Mouse (Mus musculus) adrenal gland, postnatal 36 days (tissue): Measurements from ENCODE around the gene Gm37240. TPM values are rescaled to one million over a fixed set of nuclear protein-coding genes. Genes with fewer than 3 reads are reported as not detected.

Experiments
- DNase-seq, 2 experiments: peaks; one replicate each; pipeline ENCODE4 v3.0.0; 2021; ENCODE audit warnings: mixed read lengths in 1 of 2
- total RNA-seq, 2 experiments: library from RNA; stranded (reverse); gene quantifications; 2 replicates each; pipeline ENCODE4 v1.2.3; 2021

Gm37240 gene
- total RNA-seq, 2 experiments from 2014 or later, result 2.5 to 4.5 TPM

DNA sequence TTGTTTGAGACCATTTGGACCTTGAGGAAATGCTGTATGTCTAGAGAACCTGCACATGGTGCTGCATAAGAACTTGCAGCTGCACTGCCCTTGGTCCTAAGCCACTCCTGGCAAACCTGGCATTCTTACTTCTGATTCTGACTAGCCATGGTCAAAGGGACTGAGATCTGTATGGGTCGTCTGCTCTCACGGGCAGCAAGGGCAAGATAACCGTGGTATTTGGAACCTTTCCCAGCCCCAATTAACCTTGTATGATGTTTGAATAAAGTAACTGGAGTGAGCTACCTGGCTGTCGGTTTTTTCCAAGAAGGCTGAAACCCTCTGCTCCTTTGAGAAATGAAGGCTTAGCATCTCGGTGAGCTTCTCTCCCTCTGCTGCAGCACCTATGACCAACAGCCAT, 8.4 kb downstream of the Gm37240 start:
- no peak for DNase-seq

DNA sequence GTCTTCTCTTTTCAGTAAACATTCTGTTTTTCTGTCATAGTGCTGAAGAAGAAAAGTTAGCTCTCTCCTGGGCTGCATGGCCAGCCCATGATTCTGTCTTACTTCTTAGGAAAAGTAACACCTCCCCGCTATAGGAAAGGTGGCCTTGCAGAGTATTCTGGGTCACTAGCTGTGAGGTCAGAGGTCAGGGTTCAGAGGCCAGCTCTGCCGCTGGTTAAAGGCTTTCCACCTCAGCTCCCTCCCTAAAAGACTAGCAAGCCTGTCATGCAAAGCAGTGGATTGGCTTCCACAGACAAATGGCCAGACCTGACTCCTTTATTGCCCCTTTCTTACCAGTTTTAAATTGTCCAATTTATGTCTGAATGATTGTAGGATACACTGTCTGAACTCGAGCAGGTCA, 23.3 kb downstream of the Gm37240 start:
- no peak for DNase-seq

DNA sequence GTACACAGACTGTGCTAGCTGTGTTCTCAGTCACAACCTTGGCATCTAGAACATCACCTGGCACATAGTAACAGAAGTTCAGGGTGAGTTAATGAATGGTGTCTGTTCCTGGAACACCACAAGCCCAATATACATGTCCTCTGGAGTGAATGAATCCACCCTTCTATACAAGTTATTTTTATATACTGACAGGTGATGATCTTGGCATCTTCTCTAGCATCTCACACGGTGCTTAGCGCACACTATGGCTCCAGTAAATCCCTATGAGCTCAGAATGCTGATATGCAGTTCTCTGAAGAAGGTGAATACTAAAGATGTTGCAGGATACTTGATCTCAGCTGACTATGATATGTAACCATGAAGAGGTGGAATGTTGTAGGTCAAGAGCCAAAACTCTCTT, 24.4 kb downstream of the Gm37240 start:
- no peak for DNase-seq

DNA sequence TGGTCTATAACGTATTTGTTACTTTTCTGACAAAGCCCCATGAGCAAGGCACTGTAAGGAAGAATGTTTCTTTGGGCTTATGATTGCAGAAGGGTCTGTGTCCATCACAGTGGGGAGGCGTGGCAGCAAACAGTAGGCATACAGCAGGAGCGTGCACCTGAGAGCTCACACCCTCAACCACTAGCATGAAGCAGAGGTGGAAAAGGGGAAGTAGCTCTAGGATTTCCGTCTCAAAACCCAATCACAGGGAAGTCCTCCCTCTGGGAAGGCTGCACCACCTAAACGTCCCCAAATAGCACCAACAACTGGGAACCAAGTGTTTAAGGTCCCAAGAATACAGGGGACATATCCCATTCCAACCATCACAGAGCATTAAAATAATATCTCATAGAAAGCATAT, 26.3 kb downstream of the Gm37240 start:
- DNase-seq, result no peak

DNA sequence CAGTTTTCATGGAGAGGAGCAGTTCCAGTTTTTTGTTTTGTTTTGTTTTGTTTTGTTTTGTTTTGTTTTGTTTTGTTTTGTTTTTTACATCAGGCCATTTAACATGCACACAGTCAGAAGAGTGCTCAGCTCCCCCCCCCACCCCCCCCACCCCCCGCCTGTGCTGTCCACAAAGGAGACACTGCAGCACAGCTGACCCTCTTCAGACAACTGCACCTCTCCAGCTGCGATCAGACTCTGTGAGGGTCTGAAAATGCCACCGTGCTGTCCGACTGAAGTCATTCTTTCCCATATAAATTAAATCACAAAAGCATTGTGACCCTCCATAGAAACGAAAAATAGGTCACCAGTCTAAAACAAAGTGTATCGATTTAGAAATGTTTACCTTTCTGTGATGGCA, 28.0 kb downstream of the Gm37240 start:
- no peak for DNase-seq

DNA sequence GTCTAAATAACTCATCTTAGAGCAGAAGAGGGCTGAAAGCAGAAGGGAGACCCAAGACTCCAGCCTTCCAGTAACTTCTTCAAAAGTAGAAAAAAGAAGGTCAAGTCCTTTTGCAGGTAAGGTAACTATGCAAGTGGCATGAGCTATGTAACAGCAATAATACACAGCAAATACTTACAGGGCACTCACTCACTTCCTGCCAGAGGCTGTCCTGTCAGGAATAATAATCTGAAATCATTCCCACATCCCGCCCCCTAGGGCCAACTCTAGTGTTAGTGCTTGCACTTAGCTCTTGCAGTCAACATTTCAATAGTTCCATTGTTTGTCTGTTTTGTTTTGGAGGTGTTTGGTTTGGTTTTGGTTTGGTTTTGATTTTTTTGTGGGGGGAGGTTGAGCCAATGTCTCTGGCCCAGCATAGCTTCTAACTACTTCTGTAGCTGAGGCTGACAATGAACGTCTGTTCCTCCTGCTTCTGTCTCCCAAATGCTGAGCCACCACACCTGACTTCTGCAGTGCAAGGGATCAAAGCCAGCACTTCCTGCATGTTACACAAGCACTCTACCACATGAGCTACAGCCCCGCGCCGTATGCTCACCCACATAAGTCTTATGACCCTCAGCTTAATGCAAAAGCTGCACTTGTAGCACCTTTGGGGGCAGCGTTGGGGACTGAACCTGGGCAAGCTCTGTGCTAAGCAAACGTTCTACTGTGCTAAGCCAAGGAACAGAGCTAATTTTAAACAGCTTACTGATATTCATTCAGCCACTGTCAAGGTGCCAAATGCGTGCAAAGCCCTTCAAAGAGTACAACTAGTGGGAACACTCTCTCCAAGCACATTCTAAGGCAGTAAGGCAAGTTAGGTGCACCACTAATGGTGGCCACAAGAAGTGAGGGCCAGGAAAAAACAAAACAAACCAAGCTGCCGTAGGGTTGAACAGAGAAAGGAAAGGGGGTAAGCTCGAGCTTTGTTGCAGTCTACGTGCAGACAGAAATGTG, 28.9 kb downstream of the Gm37240 start:
- no peak for DNase-seq

DNA sequence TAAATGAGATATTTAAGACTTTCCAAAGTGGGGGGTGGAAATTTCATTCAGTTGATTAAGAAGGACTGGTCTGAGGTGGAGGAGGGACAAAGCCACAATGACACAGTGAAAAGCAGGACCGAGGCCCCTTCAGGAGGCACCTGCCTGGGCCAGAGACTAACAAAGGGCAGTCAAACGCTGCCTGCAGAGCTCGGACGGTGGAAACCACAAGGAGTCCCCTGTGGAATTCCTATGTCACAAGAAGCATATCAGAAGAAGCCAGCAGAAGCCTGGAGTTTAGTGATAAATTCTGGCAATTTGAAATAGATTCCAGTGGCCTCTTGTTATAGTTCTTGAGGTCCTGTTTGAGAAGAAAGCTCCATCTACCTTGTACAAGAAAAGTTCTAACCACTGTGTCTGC, 30.2 kb downstream of the Gm37240 start:
- DNase-seq, result no peak

DNA sequence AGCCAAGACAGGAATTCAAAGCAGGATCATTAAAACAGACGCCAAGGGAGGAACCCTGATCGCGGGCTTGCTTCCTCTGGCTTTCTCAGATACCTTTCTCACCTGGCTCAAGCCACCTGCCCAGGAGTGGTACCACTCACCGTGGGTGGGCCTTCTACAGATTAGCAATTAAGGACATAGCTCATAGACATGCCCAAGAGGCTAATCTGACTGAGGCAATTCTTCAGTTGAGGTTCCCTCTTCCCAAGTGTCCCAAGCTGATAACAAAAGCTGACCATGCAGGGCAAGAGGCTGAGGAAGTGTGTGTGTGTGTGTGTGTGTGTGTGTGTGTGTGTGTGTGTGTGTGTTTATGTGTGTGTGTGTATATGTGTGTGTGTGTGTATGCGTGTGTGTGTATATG, 31.4 kb downstream of the Gm37240 start:
- no peak for DNase-seq

DNA sequence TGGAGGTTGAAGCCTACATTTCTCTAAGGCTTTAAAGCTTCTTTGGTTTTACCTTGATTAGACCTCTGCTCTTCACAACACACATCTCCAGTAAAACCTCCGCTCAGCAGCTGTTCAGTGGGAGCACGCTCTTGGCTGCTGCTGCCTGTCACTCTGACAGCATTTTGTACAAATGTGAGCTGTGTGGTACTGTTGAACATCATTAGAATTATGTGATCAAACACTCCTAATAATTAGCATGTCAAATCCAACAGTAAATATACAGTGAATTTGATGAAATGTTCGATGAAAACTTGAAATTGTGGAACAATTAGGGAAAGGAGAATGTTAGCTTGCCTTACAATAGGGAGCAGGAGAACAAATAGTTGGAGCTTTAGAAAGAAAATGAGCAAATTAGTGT, 32.3 kb downstream of the Gm37240 start:
- no peak for DNase-seq

DNA sequence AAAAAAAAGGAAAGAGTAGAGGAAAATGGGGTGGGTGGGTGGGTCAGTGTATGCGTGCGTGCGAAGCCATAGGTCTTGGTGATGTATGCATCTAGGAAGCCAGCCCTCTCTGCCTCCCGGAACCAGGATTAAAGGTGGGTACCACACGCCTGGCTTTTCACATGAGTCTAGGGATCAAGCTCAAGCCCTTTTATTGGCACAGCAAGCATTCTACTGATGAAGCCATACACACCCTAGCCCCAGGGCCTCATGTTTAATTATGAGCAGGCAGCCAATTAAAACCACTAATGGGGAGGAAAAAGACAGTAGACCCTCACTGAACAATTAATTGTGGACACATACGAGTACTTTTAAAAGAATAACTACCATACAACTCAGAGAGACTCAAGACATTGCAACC, 33.2 kb downstream of the Gm37240 start:
- no peak for DNase-seq

DNA sequence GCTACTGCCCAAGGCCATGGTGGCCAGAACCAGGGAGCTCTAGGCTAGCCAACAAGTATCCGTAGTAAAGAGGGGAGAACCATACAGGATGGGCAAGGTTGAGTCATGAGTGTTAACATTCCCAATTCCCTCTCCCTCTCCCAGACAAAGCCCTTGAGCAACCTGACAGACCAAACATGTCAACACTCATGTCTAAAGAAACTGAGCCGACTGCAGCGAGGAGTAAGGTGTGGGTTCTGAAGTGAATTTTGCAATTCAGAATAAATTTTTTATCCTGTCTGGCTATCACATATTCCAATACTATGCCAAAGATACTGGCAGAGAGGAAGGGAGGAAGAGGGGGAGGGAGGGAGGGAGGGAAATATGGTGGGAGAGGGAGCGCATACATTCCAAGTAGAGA, 33.6 kb downstream of the Gm37240 start:
- no peak for DNase-seq

DNA sequence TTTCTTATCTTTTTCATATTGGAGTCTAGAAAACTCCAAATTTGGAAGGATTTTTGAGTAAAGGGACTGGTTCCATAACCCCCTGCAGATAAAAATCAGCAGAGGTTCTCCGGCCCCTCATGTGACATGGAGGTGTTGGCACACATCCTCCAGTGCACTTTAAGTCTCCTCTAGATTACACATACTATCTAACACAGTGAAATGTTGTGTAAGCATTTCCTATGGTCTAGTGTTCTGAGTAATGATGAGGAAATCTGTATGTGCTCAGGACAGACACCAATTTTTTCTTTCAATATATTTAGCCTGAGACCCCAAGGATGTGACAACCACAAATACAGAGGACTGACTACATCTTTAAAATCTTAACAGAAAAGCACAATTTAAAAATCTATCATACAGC, 37.2 kb downstream of the Gm37240 start:
- DNase-seq, result no peak

DNA sequence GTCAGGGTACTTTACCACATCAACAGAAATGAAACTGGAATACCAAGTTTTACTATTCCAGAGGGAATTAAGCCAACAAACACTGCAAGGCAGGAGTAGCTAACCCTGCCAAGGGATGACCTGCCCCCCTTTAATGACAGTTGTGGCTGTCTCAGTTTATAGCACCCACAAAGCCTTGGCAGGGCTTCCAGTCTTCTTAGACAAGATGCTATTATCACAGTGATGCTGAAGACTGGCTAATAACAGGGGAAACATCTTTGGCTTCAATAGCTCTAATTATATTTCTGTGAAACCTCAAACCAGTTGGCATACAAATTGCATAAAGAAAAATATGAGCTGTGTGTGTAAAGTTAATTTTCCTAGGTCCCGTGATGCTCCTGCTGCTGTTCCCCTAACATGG, 41.0 kb downstream of the Gm37240 start:
- DNase-seq, result no peak

DNA sequence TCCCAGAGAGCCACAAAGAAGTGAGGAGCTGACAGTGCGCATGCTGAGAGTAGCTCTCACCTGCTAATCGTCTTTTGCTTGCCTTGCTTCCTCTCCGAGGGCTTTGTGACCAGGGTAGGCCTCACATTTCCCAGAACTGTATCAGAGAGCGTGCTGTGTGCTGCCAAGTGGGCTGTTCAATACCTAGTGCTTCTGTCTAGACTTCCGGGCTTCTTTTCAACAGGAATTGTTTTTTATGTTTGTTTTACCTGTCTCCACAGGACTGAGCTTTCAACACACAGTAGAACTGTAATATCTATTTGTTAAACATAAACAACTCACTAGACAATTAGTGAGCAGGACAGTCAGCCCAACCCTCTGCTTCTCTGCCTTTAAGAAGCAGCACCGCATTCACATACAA, 42.0 kb downstream of the Gm37240 start:
- DNase-seq, result no peak

DNA sequence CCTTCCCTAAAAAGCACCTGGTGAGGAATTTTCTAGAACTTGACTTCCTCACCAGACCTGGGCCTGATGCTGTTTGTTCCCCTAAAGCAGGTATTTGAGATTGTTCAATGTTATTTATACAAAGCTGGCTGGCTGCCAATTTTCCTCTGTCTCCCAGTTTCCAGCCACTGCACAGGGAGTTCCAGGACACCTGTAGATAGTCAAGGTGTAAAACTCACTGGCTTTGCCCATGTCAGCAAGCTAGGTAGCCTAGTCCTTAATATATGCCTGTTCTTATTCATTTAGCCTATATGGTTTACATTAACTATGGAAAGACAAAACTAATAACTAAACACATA, 44.5 kb downstream of the Gm37240 start:
- peak in 1 of 2 experiments; percentile 9 for DNase-seq

DNA sequence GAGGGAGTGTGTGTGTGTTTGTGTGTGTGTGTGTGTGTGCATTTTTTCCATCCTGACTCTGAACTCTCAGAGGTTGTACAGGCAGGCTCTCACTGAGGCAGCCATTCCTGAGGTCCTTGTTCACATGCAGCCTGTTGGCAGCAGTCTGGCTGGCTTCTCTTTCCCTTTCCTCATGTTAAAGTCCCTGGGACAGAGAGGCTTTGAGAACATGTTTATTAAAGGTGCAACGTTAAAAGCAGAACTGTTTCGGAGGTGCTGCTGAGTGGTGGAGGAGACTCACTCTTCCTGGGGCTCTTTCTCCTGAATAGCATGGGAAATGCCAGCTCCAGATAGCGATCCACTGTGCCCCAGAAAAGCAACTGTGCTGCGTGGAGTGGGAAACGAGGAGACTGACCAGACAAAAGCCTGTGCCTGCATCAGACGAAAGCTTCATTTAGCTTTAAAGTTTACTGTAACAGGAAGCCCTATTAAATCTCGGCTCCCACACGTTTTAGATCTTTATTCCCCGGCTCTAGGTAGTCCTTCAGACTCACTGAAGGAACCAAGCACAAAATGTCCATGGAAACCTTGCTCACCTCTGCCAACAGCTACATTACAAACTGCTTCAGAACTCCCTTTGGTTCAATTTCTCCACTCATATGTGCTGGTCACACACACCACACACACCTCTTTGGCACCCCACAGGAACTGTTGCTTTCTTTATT, 45.0 kb downstream of the Gm37240 start:
- DNase-seq, result no peak

DNA sequence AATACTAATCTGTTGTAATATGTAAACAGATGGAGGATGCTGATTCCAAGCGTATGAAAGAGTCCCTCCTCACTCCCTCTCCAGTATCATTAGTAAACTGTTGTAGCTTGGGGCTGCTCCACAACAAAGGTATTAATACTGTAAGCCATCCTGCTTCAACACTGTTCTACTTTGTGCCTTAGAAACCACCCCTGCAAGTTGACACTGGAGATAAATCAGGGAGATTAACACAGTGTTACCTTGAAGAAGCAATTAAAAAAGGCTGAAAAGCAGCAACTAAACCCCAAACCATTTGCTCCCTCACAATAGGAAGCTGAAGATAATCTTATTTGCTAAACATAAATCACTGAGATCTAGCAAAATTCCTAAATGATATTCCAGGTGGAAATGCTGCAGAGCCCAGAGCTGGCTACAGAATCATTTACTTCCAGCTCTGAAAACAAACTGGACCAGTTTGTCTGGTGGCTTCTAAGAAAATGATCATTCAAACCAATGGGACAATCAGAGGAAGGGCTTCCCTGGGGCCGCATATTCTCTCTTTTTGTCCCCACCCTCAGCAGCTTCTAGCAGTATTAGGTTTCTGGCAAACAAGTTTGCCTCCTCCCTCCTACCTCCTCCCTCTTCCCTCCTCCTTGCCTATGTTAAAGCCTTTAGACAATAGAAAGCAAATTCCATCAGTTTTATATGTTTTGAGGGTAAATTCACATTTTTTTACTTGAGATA, 45.7 kb downstream of the Gm37240 start:
- no peak for DNase-seq

DNA sequence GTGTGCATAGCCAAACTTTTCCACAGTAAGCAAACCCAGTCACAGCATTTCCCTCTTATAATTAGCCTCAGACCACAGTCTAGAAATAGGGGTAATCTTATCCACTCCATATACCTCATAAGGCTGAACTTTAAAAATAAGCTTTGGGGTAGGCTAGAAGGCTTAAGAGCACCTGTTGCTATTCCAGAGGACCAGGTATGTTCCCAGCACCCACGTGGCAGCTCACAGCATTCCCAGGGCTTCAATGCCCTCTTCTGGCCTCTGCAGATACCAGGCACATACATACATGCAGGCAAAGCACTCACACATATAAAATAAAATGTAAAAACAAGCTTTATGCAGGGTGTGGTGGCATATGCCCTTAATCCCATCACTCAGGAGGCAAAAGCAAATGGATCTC, 53.7 kb downstream of the Gm37240 start:
- DNase-seq, result no peak

DNA sequence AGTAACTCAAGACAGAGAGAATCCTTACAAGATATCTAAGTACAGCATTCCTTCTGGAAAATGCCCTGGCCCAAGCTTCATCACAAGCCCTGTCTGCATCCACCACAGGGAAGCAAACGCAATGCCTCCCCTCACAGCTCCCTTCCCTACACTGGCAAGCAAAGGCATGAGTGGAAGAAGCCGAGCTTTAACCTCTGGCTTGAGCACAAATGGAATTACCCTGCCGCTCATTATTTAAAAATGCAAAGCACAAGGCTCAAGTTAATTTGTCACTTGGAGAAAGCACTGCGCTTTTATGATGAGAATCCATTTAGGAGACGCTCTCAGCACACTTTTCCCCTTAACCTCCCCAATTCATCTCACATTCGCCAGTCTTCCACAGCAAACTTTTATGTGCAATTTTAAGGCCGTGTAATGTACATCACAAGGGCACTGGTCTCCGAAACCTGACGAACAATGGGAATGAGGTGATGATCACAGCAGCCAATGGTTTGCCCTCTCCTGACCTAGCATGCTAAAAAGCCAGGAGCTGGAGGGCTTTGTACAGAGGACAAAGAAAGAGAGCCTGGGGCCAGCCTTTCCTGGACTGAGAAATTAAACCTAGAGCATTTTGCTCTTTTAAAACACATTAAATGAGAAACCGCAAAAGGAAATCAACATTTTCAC, 54.7 kb downstream of the Gm37240 start:
- DNase-seq, result no peak

DNA sequence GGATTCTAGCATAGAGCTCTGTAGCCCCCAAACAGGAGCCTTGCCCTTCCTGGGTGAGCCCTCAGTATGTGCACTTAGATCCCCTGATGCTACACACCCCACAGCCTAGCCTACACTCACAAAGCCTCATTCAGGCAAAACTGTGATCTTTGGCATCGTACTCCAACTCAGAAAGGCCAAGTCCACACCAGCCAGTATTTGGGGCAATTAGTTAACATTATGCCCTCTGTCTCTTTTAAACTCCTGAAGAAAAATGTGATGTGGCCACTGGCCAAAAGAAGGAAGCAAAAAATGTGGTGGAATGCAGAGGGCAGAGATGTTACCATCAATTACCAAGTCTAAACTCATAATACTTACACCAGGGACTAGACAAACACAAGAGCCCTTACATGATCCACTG, 55.5 kb downstream of the Gm37240 start:
- no peak for DNase-seq

DNA sequence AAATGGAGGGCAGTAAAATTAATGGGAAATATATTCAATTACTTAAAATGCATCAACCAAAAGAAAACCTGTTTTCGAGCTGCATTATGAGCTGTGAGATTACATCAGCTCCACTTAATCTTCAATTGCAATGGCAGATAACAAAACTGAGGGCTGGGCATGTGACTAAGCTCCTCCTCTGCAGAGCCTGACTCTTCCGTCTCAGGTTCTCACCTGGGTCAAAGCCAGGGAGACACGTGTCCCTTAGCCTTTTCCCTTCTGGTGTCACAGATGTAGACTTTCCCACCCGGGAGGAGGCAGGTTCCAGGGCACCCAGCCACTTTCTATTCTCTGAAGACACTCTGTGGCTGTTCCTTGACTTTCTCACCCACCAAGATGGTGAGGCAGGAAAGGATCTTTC, 58.3 kb downstream of the Gm37240 start:
- peak in 1 of 2 experiments; percentile 17 for DNase-seq

DNA sequence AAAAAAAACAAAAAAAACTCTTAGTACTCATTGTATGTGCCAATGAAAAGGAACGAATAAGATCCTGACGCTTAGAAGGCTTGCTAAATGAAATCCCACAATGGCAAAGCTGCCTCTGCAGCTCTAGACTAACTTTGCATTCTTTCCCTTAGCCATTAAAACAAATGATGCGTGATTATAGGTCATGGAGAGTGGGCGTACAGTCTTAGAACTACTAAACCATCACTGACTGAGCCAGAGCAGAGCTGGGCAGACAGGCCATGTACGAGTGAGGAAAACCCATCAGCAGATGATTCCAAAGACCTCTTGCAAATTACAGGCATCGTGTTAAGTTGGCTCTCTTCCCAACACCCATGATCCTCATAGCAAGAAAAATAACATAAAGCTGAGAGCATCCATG, 59.5 kb downstream of the Gm37240 start:
- DNase-seq, result no peak
